Mouse (Mus musculus) liver, adult 2 months (tissue): ENCODE results near the gene Sap30bp. TPM values are rescaled to one million over a fixed set of nuclear protein-coding genes. Genes with fewer than 3 reads are reported as not detected.

Source experiments
- DNase-seq: peaks from one replicate; pipeline ENCODE4 v3.0.0-alpha.2; 2011; ENCODE audit warnings: low read depth, low spot score; ENCODE audit errors: extremely low read depth
- H3K27ac ChIP-seq: fragments of 200-500 bp; replicated peaks from 2 replicates; pipeline ENCODE4 v1.5.1; 2012; ENCODE audit warnings: low read depth, mild to moderate bottlenecking, control low read depth, inconsistent platforms, low read length; ENCODE audit not compliant: insufficient read depth
- H3K27me3 ChIP-seq: fragments of 200-500 bp; 2 replicates; pipeline ENCODE4 v1.6.1; 2012; ENCODE audit warnings: mild to moderate bottlenecking, moderate library complexity, low read length, inconsistent platforms; ENCODE audit not compliant: control insufficient read depth, insufficient read depth
- H3K36me3 ChIP-seq: fragments of 200-500 bp; 2 replicates; pipeline ENCODE4 v1.6.1; 2012; ENCODE audit warnings: low read length, inconsistent platforms; ENCODE audit not compliant: control insufficient read depth, insufficient read depth
- H3K4me1 ChIP-seq: fragments of 200-500 bp; 2 replicates; pipeline ENCODE4 v1.6.1; 2011; ENCODE audit warnings: low read length; ENCODE audit not compliant: control insufficient read depth, insufficient read depth
- H3K4me3 ChIP-seq: fragments of 200-500 bp; 2 replicates; pipeline ENCODE4 v1.5.1; 2011; ENCODE audit warnings: low read depth, mild to moderate bottlenecking, control low read depth, low read length, moderate library complexity; ENCODE audit not compliant: insufficient read depth
- H3K79me2 ChIP-seq: fragments of 200-500 bp; 2 replicates; pipeline ENCODE4 v1.6.1; 2012; ENCODE audit warnings: inconsistent platforms, mild to moderate bottlenecking, low read length, moderate library complexity; ENCODE audit not compliant: control insufficient read depth, insufficient read depth
- H3K9ac ChIP-seq: fragments of 200-500 bp; 2 replicates; pipeline ENCODE4 v1.6.1; 2012; ENCODE audit warnings: low read depth, mild to moderate bottlenecking, control low read depth, inconsistent platforms, low read length
- CTCF ChIP-seq: fragments of 200-500 bp; IDR thresholded peaks from 2 replicates; pipeline ENCODE4 v1.5.1; 2011; ENCODE audit warnings: low read depth, low read length, control low read depth
- POLR2A ChIP-seq: fragments of 200-500 bp; IDR thresholded peaks from 2 replicates; pipeline ENCODE4 v1.6.1; 2011; ENCODE audit warnings: low read length, control low read depth; ENCODE audit not compliant: insufficient read depth; ENCODE audit errors: extremely low read depth
- WGBS: fragments of 180-500 bp; shearing (Covaris S2); methylation state at CpG from one replicate; pipeline ENCODE4 v1.1.7; 2018; 5-methylcytosine and 5-hydroxymethylcytosine counted together
- polyA plus RNA-seq: library from polyadenylated mRNA; depleted of rRNA; stranded (reverse); fragments of >200 nt; gene quantifications from 2 replicates; pipeline ENCODE4 v1.2.3, GENCODE M21; 2012
- total RNA-seq: library from RNA; depleted of rRNA; stranded (reverse); fragments of >200 nt; gene quantifications from 2 replicates; pipeline ENCODE4 v1.2.3, GENCODE M21; 2014

The Sap30bp gene
- total and polyA plus RNA-seq, 2 experiments: 12.7 to 16.0 TPM

DNA sequence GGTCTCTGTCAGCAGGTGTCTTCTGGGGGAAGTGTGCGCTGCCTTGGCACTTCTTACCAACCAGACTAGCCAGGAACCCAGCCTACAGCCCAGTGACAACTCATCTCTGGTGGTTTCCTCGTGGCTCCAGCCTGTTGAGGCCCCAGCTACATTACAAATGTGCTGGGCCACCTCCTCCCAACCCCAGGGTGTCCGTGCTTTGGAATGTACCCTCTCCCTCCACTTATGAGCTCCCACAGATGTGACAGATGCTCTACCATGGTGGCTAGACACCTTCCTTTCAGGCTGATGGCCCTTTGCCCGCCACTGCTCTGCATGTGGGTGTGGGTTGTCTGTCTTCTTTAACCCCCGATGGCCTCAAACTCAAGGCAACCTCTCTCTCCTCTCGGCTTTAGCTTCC, 68.6 kb downstream of the Sap30bp start:
- Histone ChIP-seq H3K79me2 (no peaks in the 10 kb centered on the region), H3K4me3 (no peak overlapping the region), H3K36me3 (no peaks in the 10 kb centered on the region), H3K4me1 (peaks cover 7% of the 10 kb centered on the region), H3K27me3 (no peaks in the 10 kb centered on the region), H3K9ac (no peak overlapping the region), H3K27ac (no peak overlapping the region)
- DNase-seq: no peak
- TF ChIP-seq CTCF (no peak), POLR2A (no peak)
- WGBS: 71% methylated on average over 6 of the region's 6 CpGs

GRCm38 (mm10) chr11:116002894-116003293, 69.8 kb downstream of the Sap30bp start:
- 86% methylated on average over 3 of the region's 3 CpGs for WGBS
- Histone ChIP-seq H3K27me3 (no peaks in the 10 kb centered on the region), H3K27ac (no peak overlapping the region)

DNA sequence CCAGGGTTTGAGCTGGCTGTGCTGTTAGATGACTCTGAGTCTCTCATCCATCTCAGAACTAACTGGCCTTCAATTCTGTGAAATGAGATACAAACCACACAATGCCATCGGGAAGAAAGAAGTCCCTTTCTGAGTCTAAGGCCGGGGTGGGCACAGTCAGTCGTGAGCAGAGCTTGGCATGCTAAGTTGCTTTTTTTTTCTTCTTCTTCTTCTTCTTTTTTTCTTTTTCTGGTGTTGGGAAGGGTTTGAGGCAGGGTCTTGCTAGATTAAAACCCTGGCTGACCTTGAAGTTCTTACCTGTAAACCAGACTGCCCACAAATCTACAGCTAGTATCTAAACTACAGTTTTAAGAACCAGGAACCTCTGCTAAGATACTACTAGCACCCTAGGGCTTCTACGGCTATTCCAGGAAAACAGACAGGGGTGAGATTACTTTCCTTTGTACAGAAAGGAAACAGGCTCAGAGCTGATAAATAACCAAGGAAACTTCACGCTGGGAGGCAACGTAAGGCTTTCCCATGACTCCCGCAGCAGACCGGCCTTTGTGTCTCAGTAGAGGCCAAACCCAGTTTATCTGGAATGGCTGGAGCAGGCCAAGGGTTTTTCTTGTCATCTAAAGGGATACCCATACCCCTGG, 71.2 kb downstream of the Sap30bp start:
- DNase-seq: no peak
- Histone ChIP-seq H3K79me2 (no peaks in the 10 kb centered on the region), H3K36me3 (no peaks in the 10 kb centered on the region), H3K4me1 (peaks cover 7% of the 10 kb centered on the region), H3K27ac (peak overlapping the region; percentile 77), H3K9ac (peak overlapping the region; percentile 55), H3K27me3 (no peaks in the 10 kb centered on the region), H3K4me3 (peak overlapping the region; percentile 53)
- WGBS: 40% methylated on average over 8 of the region's 8 CpGs
- TF ChIP-seq POLR2A (no peak), CTCF (no peak)

More at GRCm38 (mm10) chr11:116002894-116003293, 69.8 kb downstream of the Sap30bp start:
- H3K79me2 ChIP-seq: no peaks in the 10 kb centered on the region
- no peak overlapping the region for H3K9ac ChIP-seq
- H3K4me1 ChIP-seq: peaks cover 7% of the 10 kb centered on the region
- no peak overlapping the region for H3K4me3 ChIP-seq
- TF ChIP-seq CTCF: no peak
- no peak for TF ChIP-seq POLR2A
- no peaks in the 10 kb centered on the region for H3K36me3 ChIP-seq
- no peak for DNase-seq

- peak; percentile 63 for TF ChIP-seq CTCF
- no peak for TF ChIP-seq POLR2A
- H3K27me3 ChIP-seq: no peaks in the 10 kb centered on the region
- DNase-seq: peak; percentile 84
- H3K4me3 ChIP-seq: peak overlapping the region; percentile 53
- WGBS: 2% methylated on average over 54 of the region's 54 CpGs
- no peaks in the 10 kb centered on the region for H3K36me3 ChIP-seq
- H3K79me2 ChIP-seq: no peaks in the 10 kb centered on the region
- peak overlapping the region; percentile 55 for H3K9ac ChIP-seq
- H3K27ac ChIP-seq: peak overlapping the region; percentile 77
- peaks cover 7% of the 10 kb centered on the region for H3K4me1 ChIP-seq
Measured at GRCm38 (mm10) chr11:116004840-116005700, 72.0 kb downstream of the Sap30bp start.

DNA sequence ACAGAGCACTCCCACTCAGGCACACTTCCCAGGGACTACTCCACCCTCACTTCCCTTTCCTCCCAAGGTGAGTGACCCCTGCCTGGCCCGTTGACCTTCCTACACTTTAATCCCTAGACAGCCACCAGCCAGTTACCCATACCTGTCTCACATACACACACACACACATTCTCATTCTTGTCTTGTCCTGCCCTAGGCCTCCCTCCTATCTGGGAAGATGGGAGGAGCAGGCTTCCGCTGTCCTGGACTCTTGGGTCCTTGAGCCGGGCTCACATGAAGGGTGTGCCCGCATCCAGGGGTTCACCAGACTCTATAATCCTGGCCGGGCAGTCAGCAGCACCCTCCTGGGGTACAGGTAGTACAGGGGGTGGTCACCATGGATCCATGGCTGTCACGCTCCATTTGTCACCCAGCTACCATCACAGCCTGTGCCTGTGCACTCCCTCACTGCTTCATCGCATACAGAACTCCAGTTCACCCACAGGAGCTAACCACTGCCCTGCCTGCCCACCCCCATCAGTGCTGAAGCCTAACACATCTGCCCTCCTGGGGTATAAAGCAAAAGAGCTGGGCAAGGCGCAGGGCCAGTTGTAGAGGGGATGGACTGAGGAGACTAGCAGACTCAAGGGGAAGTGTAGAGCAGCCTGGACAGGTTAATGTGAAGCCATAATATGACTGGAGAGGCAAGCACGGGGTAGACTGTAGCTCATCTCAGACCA, 72.8 kb downstream of the Sap30bp start:
- Histone ChIP-seq H3K27ac (peak overlapping the region; percentile 77), H3K9ac (no peak overlapping the region; the same call in 1 of the 2 replicates), H3K4me1 (peaks cover 7% of the 10 kb centered on the region), H3K27me3 (no peaks in the 10 kb centered on the region), H3K4me3 (no peak overlapping the region), H3K36me3 (no peaks in the 10 kb centered on the region), H3K79me2 (no peaks in the 10 kb centered on the region)
- 68% methylated on average over 9 of the region's 9 CpGs for WGBS
- TF ChIP-seq CTCF: no peak
- no peak for TF ChIP-seq POLR2A
- DNase-seq: no peak
